Mouse (Mus musculus) left cerebral cortex, adult 8-10 months (tissue): ENCODE measurements around the gene S100a9. TPM values are rescaled to one million over a fixed set of nuclear protein-coding genes. Genes with fewer than 3 reads are reported as not detected.
A peak's percentile ranks its signal among the peaks of the same experiment; 100 is the strongest.

Experiments
- DNase-seq, 2 experiments: peaks; one replicate each; pipeline ENCODE4 v3.0.0; 2022; ENCODE audit warnings: low spot score in 2 of 2
- total RNA-seq, 4 experiments: library from RNA; stranded (reverse); gene quantifications; 2 replicates each; pipeline ENCODE4 v1.2.4; 2022

The S100a9 gene
- not detected for total RNA-seq

DNA sequence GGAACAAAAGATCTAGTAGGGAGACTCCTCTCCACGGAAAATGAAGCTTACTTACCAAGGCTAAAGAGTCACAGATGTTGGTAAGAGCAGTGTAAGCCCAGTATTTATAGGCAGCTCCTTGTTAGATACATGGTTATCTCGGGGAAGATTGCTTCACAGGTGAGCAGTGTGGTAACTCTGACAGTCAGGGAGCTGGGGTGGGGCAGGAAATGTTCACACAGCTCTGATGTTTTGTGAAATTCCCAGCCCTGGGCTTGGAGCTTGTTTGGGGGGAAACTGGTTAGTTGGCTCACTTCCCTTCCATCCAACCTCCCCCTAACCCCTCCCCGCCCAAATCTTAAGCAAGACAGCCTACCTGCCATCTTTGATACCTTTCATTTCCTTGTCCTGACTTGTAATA lies at the start of gene S100a9:
TSS of gene S100a9 (minus strand) at position 109 of the 400 bp plus-strand sequence.
- no peak for DNase-seq

DNA sequence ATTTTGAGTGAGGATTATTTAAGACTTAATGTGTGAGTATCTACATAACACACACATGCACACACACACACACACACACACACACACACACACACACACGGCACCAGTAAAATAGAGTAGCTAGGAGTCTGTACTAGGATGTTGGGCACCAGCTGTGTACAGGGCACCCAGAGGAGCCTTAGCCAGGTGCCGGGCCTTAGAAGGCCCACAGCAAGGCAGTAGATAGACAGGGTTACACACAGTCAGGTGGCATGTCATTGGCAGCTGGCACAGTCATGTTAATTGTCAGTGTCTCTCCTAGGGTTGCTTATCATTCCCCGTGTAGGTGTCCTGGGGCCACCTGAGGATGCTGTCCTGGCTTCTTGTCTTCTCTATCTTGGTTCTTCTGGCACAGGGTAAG lies 31.1 kb upstream of the S100a9 start, which contains the start of gene Pglyrp4:
TSS of gene Pglyrp4 (plus strand) at position 301 of the 400 bp plus-strand sequence.
- no peak for DNase-seq

DNA sequence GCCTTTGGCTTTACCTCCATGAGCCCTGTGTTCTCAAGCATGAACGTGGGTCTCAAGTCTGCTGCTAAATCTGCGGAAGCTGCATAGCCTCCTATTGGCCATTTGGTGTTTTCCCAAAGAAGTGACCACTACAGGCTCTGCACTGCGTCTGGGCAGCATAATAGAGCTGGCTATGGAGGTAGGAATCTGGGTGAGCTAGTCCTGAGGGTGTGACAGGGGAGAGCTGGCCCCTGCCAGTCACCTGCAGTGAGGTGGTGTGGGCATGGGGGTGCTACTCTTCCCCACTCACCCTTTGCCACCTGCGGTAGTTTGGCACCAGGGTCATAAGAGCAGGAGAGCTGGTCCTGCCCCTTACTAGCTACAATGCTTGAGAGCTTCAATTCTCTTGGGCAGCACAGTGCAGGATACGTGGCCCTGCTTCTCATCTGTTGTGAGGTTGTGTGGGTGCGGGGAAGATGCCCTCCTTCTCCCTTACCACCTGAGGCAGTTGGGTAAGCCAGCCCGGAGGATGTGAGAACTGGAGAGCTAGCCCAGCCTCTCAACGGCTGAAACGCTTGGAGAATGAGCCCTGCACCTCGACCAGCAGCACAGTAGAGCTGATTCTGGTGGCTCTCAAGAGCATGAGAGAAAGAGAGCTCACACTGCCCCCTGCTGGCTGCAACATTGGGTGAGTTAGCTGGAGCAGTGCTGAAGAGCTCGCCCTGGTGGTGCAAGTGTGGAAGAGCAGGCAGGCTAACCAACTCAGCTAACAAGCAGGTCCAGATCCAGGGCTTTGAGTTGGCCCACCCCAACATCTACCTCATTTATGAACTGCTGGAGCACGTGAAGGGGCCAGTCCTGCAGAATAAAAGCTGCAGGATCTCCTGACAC lies 14.3 kb upstream of the S100a9 start:
- peak; percentile 50 to 77 for DNase-seq

DNA sequence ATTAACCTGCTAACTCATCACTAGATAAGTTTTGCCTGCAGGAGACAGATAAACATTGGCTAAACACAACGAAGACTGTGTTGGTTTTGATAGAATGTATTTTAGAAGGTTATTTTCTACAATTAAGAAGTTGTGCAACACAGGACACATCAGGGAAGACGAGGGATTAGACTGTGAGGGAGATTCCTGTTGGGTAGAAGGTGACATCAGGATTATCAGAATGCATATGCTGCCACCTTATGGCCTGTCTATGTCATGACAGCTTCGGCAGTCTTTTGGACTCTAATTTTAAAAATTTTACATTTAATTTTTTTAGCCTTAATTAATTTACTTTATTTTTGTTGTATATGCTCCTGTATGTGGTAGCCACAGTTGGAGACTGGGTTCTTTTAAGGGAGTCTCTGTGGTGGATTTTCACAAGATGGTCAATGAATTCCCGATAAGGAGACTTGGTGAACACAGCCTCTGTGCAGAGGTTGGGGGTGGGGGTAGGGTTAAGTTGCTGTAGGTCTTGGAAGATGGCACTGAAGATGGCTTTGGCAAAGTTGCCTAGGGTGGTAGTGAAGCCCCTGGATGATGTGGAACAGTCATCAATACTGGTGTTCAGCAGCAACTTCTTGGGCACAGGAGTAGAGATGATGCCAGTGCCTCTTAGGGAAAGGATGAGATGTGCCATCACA lies 13.1 kb upstream of the S100a9 start:
- DNase-seq, result no peak

DNA sequence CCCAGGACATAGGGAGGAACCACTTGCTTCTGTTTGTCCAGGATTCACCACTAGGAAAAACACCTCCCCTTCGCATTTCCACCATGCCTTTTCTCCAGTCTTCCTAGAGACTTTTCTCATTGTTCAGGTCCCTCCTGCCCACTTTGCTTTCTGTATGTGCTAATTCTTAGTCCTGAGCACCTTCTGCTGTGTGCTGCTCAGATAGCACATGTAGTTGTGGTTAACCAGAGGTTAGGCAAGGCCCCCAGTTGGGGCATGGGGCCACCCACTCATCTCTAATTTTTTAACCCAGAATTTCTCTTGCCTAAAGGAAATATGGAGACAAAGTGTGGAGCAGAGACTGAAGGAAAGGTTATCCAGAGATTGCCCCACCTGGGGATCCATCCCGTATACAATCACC lies 6.7 kb upstream of the S100a9 start:
- no peak for DNase-seq

DNA sequence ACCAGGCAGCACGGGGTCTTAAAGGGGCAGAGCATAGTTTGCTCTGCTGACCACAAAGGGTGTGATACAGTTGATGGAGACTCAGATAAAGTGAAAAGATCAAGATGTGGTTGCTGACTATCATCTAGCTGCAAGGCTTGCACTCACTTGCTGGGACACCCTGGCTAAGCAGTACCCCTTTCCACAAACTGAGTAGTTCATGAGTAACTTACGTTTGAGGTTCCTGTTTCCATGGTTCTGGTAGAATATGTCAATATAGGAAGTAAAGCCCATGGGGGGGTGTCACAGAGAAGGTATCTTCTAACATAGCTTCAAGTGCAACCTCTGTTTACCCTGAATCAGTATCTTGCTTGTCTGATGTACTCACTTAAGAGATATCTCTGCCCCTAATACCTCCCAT lies 2.0 kb downstream of the S100a9 start:
- DNase-seq, result no peak

DNA sequence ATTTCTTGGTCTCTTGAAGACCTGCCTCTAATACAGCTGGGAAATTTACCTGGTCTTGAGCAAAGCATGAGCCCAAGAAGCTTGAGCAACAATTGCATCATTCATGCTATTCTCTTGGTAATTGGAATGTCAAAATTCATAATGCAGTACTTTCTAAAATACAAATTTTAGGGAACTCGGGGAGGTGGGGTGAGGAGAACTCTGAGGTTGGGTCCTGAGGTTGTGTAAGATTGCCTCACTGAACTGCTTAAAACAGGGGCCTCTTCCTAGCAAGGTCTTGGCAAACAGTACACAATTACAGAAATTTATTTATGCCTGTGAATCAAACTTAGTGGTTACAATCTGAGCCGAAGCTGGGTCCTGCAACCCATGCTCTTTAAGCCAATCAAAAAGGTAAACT lies 8.7 kb downstream of the S100a9 start:
- DNase-seq, result no peak

DNA sequence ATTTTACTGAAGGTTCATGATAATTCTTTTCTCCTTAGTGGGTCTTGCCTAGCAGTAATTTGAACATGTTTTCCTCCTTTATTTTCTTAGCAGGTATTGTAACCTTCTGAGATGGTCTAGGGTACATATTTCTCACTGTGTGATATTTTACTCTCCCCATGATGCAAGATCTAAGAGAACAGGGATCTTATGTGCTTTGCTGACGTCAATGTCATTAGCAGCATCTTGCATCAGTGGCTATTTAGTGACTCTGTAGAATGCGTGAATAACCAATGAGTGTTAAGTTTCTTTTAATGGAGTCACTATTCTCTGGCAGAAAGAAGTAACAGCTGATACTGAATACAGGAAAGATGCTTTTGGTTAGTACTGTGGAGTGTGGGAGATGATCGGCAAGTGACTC lies 11.6 kb downstream of the S100a9 start:
- no peak for DNase-seq

DNA sequence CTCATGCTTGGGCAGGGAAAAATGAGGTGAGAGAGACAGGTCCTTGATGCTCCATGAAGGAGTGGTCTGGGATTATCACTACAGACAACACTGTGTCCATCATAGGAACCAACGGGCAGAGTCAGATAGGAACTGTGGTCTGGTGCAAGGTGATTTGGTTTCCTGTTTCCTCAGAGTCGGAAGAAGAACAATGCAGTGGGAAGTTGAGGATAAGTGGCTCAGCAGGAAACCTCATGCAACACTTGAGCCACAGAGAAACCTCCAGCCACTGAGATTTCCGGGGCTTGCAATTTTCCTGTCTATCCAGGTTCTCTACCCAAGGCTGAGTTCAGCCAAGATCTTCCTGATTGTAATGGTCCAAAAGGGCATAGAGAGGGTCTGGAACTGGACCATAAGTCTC lies 16.9 kb downstream of the S100a9 start:
- no peak for DNase-seq

DNA sequence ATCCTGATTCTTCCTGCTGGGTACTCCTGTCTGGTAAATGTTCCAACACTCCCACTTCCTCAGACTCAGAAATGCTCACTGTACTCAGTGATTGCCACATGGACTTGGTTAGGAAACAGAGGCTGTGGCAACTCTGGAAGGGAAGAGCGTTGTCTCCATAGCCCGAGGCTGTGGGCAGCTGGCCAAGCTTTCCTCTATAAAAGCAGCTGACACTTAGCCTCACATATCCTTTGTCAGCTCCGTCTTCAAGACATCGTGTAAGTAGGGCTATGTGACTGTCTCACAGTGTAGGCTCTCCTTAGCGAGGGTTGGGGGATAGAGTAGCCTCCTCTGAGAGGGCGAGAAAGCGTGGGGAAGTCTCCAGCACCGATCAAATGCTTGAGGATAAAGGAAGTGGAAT lies 26.7 kb downstream of the S100a9 start, which contains the start of gene S100a8:
TSS of gene S100a8 (plus strand) at position 133 of the 400 bp plus-strand sequence.
- DNase-seq, result no peak

DNA sequence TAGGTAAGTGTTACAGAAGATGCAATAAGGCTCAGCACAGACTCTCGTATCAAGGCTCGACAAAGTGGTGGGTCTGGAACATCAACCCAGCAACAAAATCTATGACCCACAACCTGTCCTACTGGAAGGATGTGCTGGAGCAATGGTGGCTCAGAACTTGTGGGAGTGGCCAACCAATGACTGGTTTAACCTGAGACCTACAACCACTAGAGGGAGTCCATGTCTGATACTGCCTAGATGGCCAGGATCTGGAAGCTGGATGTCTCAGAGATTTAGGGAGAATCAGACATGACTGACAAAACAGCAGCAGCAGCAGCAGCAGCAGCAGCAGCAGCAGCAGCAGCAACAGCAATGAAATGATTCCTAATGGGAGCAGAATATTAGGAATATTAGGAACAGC lies 31.3 kb downstream of the S100a9 start:
- DNase-seq, result no peak

DNA sequence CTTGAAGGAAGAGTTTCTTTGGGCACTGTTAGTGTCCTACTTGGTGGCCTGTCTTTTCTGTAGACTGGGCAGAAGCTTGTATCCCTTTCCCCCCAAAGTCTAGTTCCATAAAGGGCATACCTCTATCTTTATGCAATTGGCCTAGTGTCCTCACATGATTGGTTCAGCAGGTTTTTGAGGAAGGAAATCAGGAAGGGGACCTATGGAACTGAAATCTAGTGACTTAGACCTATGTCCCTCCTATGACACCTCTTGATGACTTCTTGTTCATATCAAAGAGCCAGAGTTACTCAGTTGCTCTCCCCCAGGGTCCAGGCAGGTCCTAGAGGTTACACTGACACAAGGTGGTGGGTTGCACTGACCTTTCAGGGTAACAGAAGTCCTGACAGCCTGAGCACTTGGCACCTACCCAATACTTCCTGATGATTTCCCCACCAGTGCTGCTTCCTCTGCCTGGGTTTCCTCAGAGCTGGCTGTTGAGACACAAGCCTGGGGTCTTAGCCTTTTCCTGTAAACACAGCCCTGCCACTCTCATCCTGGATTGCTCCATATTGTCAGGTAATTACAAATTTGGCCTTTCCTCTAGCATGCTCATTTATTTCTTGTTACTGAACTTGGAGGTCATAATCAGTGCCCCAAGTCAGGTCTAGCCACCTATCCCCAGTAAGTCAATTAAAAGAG lies 36.0 kb downstream of the S100a9 start:
- no peak for DNase-seq

DNA sequence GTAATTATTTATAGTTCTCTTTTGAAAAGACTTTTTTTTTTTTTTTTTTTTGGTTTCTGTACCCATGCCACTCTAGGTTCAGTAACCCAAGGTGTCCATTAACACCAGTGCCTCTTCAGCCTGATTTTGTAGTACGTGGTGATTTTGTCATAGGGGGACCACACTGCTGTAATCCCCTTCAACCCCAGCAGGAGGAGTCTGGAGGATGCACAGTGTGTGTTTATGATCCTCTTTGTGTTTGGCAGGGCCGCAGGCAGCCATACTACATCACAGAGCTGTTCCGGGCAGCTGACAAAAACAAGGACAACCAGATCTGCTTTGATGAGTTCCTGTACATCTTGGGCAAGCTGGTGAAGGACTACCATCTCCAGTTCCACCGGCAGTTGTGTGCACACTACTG lies 38.1 kb downstream of the S100a9 start:
- DNase-seq, result no peak

DNA sequence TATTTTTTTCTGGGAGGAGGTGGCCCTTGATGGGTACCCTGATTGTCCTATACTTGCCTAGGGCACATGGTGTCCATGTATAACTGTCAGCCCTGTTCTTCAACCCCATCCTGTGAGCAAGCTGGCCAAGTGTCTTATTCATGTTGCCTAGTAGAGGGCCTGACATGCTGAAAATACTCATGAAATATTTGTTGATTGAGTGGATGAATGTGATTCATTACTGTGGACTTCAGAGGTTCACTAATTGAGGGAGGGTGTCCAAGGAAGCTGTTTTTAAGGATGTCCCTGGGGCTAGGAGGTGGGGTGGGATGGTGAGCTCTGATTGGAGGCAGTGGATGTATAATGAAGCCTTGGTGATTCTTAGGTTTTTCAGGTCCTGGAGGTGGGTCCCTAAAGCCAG lies 41.8 kb downstream of the S100a9 start, which contains the start of gene S100a7a:
TSS of gene S100a7a (plus strand) at position 301 of the 400 bp plus-strand sequence.
- DNase-seq, result no peak

DNA sequence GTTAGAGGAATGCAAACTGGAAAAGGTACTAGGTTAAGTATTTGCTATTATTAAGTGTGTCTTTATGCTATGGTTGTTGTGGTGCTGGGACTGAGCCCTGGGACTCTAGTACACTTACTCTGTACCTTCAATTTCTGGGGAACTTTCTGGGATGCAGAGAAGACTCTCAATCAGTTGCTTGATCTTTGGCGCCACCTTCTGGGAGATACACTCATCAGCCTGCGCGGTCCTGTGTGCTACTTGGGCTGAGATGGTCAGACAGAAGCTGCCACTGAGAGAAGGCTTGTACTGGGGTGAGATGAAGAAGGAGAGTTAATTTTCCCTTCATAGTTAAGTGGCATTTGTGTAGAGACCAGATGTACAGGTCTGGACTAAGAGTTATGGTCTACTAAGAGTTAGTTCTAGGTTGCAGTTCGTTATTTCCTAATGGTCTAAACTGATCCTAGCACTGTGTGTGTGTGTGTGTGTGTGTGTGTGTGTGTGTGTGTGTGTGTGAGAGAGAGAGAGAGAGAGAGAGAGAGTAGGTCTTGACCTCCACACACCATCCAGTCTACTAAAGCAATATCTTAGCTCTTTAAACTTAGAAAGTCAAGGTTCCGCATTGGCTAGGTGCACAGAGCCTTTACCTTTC lies 42.5 kb downstream of the S100a9 start:
- DNase-seq, result peak; percentile 46 to 54

DNA sequence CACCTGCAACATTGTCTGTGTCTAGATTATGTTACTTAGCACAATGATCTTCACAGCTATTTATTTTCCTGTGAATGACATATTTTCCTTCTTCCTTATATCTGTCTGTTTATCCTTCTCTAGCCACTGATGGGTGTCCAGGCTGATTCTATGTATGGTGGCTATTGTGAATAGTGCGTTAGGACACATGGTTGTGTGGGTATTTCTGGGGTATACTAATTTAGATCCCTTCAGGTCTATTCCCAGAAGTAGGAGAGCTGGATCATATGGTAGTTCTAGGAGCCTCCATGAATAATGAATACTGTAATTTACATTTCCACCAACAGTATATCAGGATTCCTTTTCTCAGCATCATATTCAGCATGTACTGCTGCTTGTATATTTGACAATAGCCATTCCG lies 45.7 kb downstream of the S100a9 start:
- no peak for DNase-seq

DNA sequence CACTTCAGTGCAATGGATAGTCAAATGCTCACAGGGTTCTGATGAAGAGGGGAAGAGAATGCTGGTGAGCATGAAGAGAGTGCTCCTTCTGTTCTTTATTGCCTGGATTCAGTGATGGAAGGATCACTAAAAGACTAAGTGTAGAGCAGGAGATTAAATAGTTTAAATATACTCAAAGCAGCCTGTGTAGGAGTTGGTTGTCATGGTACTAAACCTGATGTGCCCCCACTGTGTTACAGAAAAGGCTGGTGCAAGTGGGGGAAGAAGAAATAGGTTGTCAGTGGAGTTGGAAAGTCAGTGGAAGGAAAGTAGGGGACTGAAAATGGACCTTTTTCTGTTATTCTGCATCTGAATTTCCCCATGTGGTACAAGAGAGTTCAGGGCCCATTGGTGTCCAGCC lies 46.5 kb downstream of the S100a9 start:
- no peak for DNase-seq

DNA sequence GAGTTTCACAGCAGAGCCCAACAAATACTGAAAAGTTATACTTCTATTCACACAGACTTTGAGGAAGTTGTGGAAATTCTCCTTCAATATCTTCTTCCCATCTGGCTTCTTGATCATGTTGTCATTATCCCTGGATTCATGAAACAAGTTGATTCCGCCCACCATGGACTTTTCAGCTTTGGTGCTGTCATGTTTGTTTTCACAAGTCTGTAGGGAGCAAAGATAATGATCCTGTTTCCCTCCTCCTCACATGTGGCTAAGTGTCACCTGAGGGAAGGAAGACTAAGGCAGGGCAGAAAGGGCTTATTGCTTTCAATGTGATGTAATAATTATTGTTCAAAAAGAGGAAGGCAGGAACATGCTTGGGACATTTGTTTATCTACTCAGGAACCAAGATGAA lies 48.2 kb downstream of the S100a9 start:
- DNase-seq, result no peak

DNA sequence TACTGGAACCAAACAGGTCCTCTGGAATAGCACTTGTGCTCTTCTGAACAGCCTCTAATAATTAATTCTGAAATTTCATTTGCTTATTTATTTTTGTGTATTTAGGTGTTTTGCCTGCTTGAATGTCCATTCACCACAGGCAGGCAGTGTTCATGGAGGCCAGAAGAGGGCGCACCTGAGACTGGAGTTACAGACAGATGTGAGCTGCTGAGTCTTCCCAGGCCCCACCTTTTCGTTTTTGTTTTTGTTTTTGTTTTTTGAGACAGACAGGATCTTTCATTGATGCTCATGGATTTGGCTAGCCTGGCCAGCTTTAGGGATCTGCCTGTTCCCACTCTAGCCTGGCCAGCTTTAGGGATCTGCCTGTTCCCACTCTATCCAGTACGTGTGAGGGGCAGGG lies 51.3 kb downstream of the S100a9 start:
- DNase-seq, result no peak
